13 mouse cellular contexts compared by ENCODE assay signal in genomic region chr16:36784146-36784545, GRCm38 (mm10). TPM values are rescaled to one million over a fixed set of nuclear protein-coding genes. Genes with fewer than 3 reads are reported as not detected.
DNase-seq lines count a peak whose midpoint lies in the region; ATAC-seq and TF ChIP-seq lines count a peak whose summit lies in the region.
"Had no signal": no experiment of that assay in that cellular context is flagged by ENCODE, and none has a peak within 500 bp of the region (broad histone marks: within the 10 kb centered on the region; RNA-seq: fewer than 3 reads in every experiment).

No protein-coding gene starts in this region.

- no peaks in the 10 kb centered on the region for H3K36me3 ChIP-seq in forebrain, embryonic 13.5 days (ENCODE audit: poor library complexity, severe bottlenecking)
- no peaks in the 10 kb centered on the region for H3K36me3 ChIP-seq in forebrain, embryonic 10.5 days (replicated peaks)
- H3K36me3 ChIP-seq in intestine, embryonic 16.5 days (ENCODE audit: control insufficient read depth, insufficient read depth, low read length) = no peaks in the 10 kb centered on the region
- H3K36me3 ChIP-seq: liver, embryonic 13.5 days had no signal

- no peak for TF ChIP-seq POLR2A in brain, embryonic 14.5 days (IDR thresholded peaks at IDR 0.05; ENCODE audit: borderline replicate concordance, extremely low read depth, insufficient read depth, insufficient read length, poor library complexity, severe bottlenecking)

- peak; percentile 33 for ATAC-seq in forebrain, embryonic 13.5 days
- no peak for ATAC-seq in intestine, embryonic 16.5 days

- no peak for TF ChIP-seq CTCF in brain, embryonic 14.5 days (IDR thresholded peaks at IDR 0.05; ENCODE audit: borderline replicate concordance, extremely low read depth, insufficient read depth, insufficient read length)

- peak overlapping the region; percentile 73 for H3K27ac ChIP-seq in forebrain, embryonic 13.5 days
- no peak overlapping the region for H3K27ac ChIP-seq in forebrain, embryonic 10.5 days
- no peak overlapping the region for H3K27ac ChIP-seq in intestine, embryonic 16.5 days (ENCODE audit: low read length)
- H3K27ac ChIP-seq: liver, embryonic 13.5 days had no signal

- WGBS in forebrain, embryonic 13.5 days = 53% methylated on average over 2 of the region's 2 CpGs
- 92% methylated on average over 2 of the region's 2 CpGs for WGBS in forebrain, embryonic 10.5 days
- 84% methylated on average over 2 of the region's 2 CpGs for WGBS in intestine, embryonic 16.5 days

- no peak overlapping the region for H3K9ac ChIP-seq in forebrain, embryonic 13.5 days
- H3K9ac ChIP-seq in intestine, embryonic 16.5 days (ENCODE audit: low read depth, low read length) = no peak overlapping the region
- H3K9ac ChIP-seq: liver, embryonic 13.5 days had no signal

- no peaks in the 10 kb centered on the region for H3K9me3 ChIP-seq in forebrain, embryonic 13.5 days (replicated peaks)
- no peaks in the 10 kb centered on the region for H3K9me3 ChIP-seq in forebrain, embryonic 10.5 days
- H3K9me3 ChIP-seq in intestine, embryonic 16.5 days (ENCODE audit: control insufficient read depth, low read length) = no peaks in the 10 kb centered on the region
- H3K9me3 ChIP-seq: liver, embryonic 13.5 days had no signal

- H3K4me2 ChIP-seq in forebrain, embryonic 13.5 days = peak overlapping the region; percentile 46
- H3K4me2 ChIP-seq in intestine, embryonic 16.5 days (ENCODE audit: low read depth, low read length) = no peak overlapping the region
- H3K4me2 ChIP-seq: liver, embryonic 13.5 days had no signal

- H3K4me3 ChIP-seq in forebrain, embryonic 13.5 days = peak overlapping the region; percentile 28
- no peak overlapping the region for H3K4me3 ChIP-seq in forebrain, embryonic 10.5 days
- H3K4me3 ChIP-seq in intestine, embryonic 16.5 days (ENCODE audit: low read length) = peak overlapping the region; percentile 22
- H3K4me3 ChIP-seq: erythroblast, embryonic 14.5 days; liver, embryonic 13.5 days had no signal

- H3K27me3 ChIP-seq in forebrain, embryonic 13.5 days = no peaks in the 10 kb centered on the region
- no peaks in the 10 kb centered on the region for H3K27me3 ChIP-seq in forebrain, embryonic 10.5 days (ENCODE audit: poor library complexity, severe bottlenecking)
- H3K27me3 ChIP-seq in intestine, embryonic 16.5 days (replicated peaks; ENCODE audit: control insufficient read depth, insufficient read depth, low read length) = no peaks in the 10 kb centered on the region
- H3K27me3 ChIP-seq: liver, embryonic 13.5 days had no signal

- no peak for DNase-seq in forebrain, embryonic 10.5 days (ENCODE audit: extremely low spot score, low spot score)
- peak; percentile 12 for DNase-seq in layer of hippocampus, adult 11-12 months (ENCODE audit: low spot score)
- DNase-seq in layer of hippocampus, adult 9-10 months (ENCODE audit: low spot score) = no peak
- DNase-seq in brain, embryonic 14.5 days (ENCODE audit: low read depth) = peak; percentile 82
- no peak for DNase-seq in thymus, postnatal 36 days
- DNase-seq in thymus, postnatal 14 days = no peak
- DNase-seq: adrenal gland, adult 2 months; B cell, adult 2 months; cerebellum, adult 9-11 months; liver, embryonic 13.5 days had no signal

- peaks cover 4% of the 10 kb centered on the region; the same call in 1 of the 2 replicates for H3K4me1 ChIP-seq in forebrain, embryonic 13.5 days
- H3K4me1 ChIP-seq in forebrain, embryonic 10.5 days = no peaks in the 10 kb centered on the region
- H3K4me1 ChIP-seq in intestine, embryonic 16.5 days (ENCODE audit: control insufficient read depth, insufficient read depth, low read length) = no peaks in the 10 kb centered on the region
- H3K4me1 ChIP-seq: liver, embryonic 13.5 days had no signal

RNA-seq across cellular contexts. Expression of gene Slc15a2, which starts 0.6 kb away (rescaled TPM):
- polyA plus RNA-seq in forebrain, embryonic 13.5 days (2015; fragmentation: Nextera tagmentation; extraction: Ambion mirVana) = 13.0 and 14.6 TPM in 2 replicates
- polyA plus RNA-seq in forebrain, embryonic 10.5 days (2016; fragmentation: Nextera tagmentation; extraction: Ambion mirVana) = 1.8 and 3.1 TPM in 2 replicates
- 23.9 and 25.2 TPM in 2 replicates for polyA plus RNA-seq in brain, embryonic 14.5 days (2012; rRNA removed)
- polyA plus RNA-seq in intestine, embryonic 16.5 days (2015; fragmentation: Nextera tagmentation; extraction: Ambion mirVana) = 8.5 and 12.0 TPM in 2 replicates
- polyA plus RNA-seq: erythroblast, embryonic 14.5 days had no signal

RNA-seq across cellular contexts. Expression of gene Iqcb1, which starts 44.0 kb away (rescaled TPM):
- 60.3 and 60.4 TPM in 2 replicates for polyA plus RNA-seq in forebrain, embryonic 13.5 days (2015; fragmentation: Nextera tagmentation; extraction: Ambion mirVana)
- polyA plus RNA-seq in forebrain, embryonic 10.5 days (2016; fragmentation: Nextera tagmentation; extraction: Ambion mirVana) = 64.6 and 67.8 TPM in 2 replicates
- 22.6 and 26.6 TPM in 2 replicates for polyA plus RNA-seq in brain, embryonic 14.5 days (2012; rRNA removed)
- polyA plus RNA-seq in intestine, embryonic 16.5 days (2015; fragmentation: Nextera tagmentation; extraction: Ambion mirVana) = 19.1 and 20.6 TPM in 2 replicates

Comparison
In these comparisons a context has a peak if more than half of its experiments do, and no peak if none do; other contexts are left out.
1. DNase-seq: peak in layer of hippocampus, adult 11-12 months (single experiment) and brain, embryonic 14.5 days (single experiment); none in forebrain, embryonic 10.5 days (single experiment), layer of hippocampus, adult 9-10 months (single experiment), thymus, postnatal 36 days (0 of 2) and thymus, postnatal 14 days (single experiment).